Mouse (Mus musculus) kidney, adult 11 months (tissue): ENCODE results near the gene 5730507C01Rik.
"Not testable (repeated sequence)": the region's sequence is repeated elsewhere in the genome, so short reads cannot be mapped to it uniquely, and the experiment has no call there.

ENCODE experiments used
- DNase-seq: peaks from one replicate; pipeline ENCODE4 v3.0.0; 2022

Gene 5730507C01Rik

GRCm38 (mm10) chr12:18514171-18514570 is at the start of gene 5730507C01Rik:
TSS of gene 5730507C01Rik (plus strand) at chr12:18514510.
- peak; percentile 30 for DNase-seq

- not testable (repeated sequence) for DNase-seq
These were observed 306 bp downstream of the 5730507C01Rik start for GRCm38 (mm10) chr12:18514616-18515015.

- not testable (repeated sequence) for DNase-seq
These were observed 767 bp downstream of the 5730507C01Rik start for GRCm38 (mm10) chr12:18515077-18515476.
